Mouse (Mus musculus) urinary bladder, postnatal 0 days (tissue): Measurements from ENCODE around the gene Gemin5. TPM values are rescaled to one million over a fixed set of nuclear protein-coding genes. Genes with fewer than 3 reads are reported as not detected.

Experiments
- polyA plus RNA-seq: library from polyadenylated mRNA; unstranded; fragments of >200 nt; fragmentation: Nextera tagmentation; extraction: Ambion mirVana; gene quantifications from 2 replicates; pipeline ENCODE4 v1.2.1, GENCODE M21; 2015

Gene Gemin5
- 5.8 and 6.5 TPM in 2 replicates for polyA plus RNA-seq

DNA sequence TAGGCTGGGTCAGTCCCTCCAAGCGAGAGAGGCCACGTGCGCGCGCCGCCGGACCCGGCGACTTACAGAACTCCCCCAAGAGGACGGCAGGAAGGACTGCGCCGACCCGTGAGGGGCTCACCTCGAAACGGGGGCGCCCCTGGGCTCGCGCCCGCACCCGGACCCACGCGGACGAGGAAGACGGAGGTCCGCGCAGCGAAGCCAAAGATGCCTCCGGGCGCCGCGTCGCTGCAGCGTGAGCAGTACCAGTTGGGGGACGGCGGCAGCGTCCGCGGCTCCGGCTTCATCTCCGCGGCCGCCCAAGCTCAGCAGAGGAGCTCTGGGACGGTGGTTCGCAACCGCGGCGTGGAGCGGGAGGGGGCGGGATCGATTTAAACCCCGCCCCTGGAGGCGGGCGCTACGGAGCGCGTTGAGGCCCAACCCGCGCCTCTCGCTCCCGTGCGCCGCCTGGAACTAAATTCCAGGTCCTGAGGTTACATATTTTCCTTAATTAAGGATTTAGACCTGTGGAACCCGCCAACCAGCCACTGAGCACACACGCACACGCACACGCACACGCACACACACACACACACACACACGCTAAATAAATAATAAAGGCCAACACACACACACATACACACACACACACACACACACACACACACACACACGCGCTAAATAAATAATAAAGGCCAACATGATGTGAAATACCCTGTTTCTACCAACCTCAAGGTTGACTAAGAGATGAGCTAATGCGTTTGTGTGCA lies at the start of gene Gemin5:
Gemin5 (minus strand) TSS at position 373 of the 749 bp plus-strand sequence.

DNA sequence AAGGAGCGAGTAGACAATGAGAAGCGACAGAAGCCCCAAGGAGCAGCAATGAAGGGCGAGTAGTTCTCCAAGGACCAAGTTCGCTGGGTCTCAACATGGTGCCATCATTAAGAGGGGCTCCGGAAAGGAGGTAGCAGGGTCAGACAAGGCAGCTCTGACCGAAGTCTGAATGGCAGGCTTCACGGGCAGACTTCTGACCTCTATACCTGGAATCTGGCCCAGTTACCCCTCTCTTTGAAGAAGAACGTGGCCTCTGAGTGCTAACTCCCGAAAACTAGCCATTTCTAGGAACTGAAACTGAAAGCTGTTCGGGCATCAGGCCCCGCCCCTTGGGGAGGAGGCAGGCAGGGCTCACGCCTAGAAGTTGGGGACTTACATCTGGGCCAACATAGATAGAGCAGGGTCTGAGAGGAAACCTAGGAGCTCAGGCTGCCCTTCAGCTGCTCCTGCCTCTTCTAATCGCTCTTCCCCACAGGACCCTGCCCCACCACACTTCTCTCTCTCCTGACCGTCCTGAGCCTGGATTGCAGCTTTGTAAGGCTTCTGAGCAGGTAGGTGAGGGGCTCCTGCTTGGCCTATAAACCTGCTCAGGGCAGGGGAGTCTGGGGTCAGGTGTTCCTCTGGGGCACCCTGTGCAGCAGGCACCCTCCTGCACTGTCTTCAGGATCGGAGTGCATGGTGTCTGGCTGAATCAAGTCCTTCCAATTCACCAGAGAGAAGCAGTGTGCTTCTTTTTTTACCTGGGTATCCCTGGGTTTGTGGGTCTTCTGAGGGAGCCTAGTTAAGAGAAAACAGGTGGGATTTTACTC lies 31.1 kb upstream of the Gemin5 start, which contains the start of the genes Igtp and Irgm2:
Igtp (plus strand) TSS at position 328 of the 809 bp plus-strand sequence.
Irgm2 (plus strand) TSS at position 390 of the 809 bp plus-strand sequence.

DNA sequence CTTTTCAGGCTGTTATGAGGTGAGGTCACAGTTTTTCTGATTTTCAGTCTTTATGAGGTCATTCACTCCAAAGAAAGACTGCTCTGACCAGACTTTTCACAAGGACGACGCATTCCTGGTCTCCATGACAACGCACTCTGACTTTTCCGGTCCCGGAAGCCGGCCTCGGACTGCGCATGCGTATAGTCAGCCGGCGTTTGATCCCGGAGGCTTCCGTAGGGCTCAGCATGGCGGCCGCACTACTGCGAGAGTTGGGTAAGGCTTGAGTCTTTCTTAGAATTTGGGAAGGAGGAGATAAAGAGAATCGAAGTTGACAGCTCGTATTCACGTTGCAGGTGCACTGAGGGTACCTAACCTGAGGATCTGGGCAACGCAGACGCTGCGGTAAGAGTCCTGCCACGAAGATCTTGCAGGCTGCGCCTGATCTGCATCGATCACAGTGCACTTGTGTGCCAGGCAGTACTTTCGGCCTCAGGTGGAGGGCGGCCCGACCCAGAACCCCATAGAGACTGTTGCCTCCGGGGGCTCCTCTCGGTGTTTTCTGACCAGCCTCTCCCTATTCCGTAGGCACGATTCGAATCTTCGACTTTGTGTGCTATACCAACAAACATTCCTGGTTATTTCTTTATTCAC lies 3.2 kb upstream of the Gemin5 start, which contains the start of gene Mrpl22:
Mrpl22 (plus strand) TSS at position 203 of the 633 bp plus-strand sequence.

DNA sequence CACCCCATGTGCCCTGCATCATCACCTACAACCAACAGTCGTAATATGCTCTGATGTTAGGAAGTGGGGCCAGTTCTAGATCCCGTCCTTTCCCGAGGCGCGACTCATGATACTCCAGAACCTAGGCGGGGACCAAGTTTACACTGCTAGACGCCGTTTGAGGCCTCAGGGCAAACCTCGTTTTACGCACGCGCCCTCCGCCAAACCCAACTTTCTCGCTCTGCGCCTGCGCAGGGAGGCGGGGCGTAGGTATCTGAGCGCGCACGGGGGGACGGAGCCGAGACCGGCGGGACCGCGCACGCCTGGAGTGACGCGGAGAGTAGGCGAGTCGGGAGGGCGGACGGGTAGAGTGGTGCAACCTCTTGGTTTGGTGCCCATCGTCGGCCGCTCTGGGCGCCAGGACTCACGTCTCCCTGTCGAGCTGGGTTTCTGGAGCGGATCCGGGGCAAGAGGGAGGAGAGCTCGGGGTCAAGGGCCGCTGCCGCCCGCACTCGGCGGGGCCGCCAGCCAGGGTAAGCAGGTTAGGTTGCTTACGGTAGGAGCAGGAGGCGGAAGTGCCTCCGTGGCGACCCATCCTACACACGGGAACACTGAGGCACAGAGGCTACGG lies 64.5 kb downstream of the Gemin5 start, which contains the start of gene Cnot8:
Cnot8 (plus strand) TSS at position 457 of the 610 bp plus-strand sequence.

DNA sequence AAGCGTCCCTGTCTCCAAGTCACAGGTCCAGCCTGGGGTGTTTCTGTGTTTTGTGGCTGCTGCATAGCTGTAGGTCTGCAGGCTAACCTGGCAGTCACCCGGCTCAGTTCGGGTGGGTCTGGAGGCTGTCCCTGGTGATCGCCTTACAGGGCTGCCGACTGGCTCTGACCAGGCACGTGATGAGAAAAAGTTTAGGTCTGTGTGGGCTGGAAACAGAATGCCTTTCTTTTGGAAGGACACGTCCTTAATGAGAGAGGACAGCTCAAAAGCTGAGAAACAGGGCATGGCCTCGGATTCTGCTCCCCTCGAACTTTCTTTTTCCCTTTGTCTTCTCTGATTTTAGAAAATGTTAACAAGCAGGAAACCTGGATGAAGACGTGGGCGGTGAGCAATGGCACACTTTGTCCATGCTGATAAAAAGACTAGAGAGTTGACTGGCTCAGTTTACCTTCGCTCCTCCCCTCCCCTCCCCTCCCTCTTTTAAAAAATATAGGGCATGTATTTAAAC lies 75.3 kb downstream of the Gemin5 start, which contains the start of gene Gm12248:
Gm12248 (minus strand) TSS at position 114 of the 508 bp plus-strand sequence.

Other genes with a start within 250 kb of the Gemin5 start
- gene Larp1, start 159.5 kb downstream of the Gemin5 start, polyA plus RNA-seq = 11.3 and 12.2 TPM in 2 replicates
- not detected in 2 replicates for gene Gm12248, start 75.4 kb downstream of the Gemin5 start, polyA plus RNA-seq
- 56.1 and 60.0 TPM in 2 replicates for gene Cnot8, start 64.4 kb downstream of the Gemin5 start, polyA plus RNA-seq
- gene Mrpl22, start 3.1 kb upstream of the Gemin5 start, polyA plus RNA-seq = 73.5 and 77.5 TPM in 2 replicates
- 3.5 and 3.6 TPM in 2 replicates for gene Igtp, start 31.0 kb upstream of the Gemin5 start, polyA plus RNA-seq
- 2.7 TPM in 2 replicates for gene Irgm2, start 31.1 kb upstream of the Gemin5 start, polyA plus RNA-seq
- not detected in 2 replicates for gene 4930438A08Rik, start 106.3 kb upstream of the Gemin5 start, polyA plus RNA-seq
- gene Zfp692, start 138.5 kb upstream of the Gemin5 start, polyA plus RNA-seq = 10.1 and 11.4 TPM in 2 replicates
- gene Zfp672, start 161.8 kb upstream of the Gemin5 start, polyA plus RNA-seq = 40.1 and 44.4 TPM in 2 replicates
- 29.8 and 33.1 TPM in 2 replicates for gene Sh3bp5l, start 162.2 kb upstream of the Gemin5 start, polyA plus RNA-seq
- 0.24 and 0.77 TPM in 2 replicates for gene Lypd8, start 210.5 kb upstream of the Gemin5 start, polyA plus RNA-seq